Mouse (Mus musculus): ENCODE data around the gene Trim65. TPM values are rescaled to one million over a fixed set of nuclear protein-coding genes. Genes with fewer than 3 reads are reported as not detected.
"Not testable (repeated sequence)": the region's sequence is repeated elsewhere in the genome, so short reads cannot be mapped to it uniquely, and the experiment has no call there.

The Trim65 gene
- total RNA-seq, 2 experiments from 2014 or later: 4.3 to 4.8 TPM

DNA sequence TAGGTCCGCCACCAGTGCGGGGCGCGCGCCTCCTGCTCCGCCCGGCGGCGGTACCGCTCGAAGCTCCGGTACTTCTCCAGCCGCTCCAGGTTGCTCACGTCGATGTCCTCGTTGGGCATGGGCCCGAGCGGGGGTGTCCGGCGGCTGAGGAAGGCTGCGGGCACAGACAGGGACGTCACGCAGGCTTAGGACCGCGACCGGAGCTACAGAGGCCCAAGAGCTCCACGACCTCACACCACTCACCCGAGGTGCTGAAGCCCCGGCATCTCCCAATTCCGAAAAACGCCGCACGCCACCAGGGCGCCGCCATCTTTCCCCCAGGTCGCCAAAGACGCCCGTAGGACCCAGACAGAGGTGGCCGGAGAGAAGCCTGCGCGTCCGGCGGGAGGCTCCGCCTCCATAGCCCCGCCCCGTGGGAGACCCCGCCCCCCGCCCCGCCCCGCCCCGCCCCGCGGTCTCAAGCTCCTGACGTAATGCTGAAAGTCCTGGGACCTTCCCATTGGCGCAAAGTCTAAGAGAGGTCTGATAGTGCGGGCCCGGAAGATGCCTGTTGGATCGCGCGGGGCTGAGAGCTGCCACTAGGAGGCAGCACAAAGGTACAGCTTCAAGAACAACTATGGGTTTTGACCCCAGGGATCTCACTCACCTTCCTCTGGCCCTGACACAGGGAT, 7.7 kb upstream of the Trim65 start, which contains the start of gene Mrpl38:
TSS of gene Mrpl38 (minus strand) at position 401 of the 671 bp plus-strand sequence.
- DNase-seq: peak; percentile 91

DNA sequence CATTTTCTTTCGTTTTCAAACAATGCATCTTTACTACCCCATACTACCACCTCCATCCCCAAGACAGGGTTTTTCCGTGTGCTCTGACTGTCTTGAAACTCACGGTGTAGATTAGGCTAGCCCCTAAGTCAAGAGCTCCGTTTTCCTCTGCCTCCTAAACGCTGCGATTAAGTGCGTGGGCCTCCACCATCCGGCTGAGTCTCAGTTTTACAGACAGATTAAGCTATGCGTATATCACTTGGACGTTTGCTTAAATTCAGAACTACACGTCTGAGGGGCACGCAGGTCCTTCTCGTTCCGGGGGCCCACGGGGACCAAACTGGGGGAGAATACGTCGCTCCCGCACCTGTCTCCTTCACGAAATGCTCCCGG, 7.2 kb upstream of the Trim65 start:
- no peak for DNase-seq

- no peak for DNase-seq
Observed at GRCm38 (mm10) chr11:116134171-116134570, 3.2 kb upstream of the Trim65 start.

DNA sequence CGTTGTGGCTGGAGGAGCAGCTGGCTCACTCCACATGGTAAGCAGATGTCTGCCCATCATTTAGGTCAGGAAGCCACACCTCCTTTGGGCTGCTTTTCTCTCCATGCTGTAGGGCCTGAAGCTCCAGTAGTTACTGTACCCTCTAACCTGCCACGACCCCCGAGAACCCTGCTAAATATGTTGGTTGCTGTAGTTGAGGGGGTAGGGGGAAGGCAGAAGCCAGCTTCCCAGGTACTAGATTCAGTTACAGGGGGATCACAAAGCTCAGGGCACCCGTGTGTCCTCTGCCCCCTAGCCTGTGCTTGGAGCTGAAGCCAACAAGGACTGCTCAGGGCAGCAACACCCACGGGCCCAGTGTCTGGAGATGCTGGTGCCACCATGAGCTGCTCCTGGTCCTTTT, 2.6 kb upstream of the Trim65 start:
- DNase-seq: no peak

DNA sequence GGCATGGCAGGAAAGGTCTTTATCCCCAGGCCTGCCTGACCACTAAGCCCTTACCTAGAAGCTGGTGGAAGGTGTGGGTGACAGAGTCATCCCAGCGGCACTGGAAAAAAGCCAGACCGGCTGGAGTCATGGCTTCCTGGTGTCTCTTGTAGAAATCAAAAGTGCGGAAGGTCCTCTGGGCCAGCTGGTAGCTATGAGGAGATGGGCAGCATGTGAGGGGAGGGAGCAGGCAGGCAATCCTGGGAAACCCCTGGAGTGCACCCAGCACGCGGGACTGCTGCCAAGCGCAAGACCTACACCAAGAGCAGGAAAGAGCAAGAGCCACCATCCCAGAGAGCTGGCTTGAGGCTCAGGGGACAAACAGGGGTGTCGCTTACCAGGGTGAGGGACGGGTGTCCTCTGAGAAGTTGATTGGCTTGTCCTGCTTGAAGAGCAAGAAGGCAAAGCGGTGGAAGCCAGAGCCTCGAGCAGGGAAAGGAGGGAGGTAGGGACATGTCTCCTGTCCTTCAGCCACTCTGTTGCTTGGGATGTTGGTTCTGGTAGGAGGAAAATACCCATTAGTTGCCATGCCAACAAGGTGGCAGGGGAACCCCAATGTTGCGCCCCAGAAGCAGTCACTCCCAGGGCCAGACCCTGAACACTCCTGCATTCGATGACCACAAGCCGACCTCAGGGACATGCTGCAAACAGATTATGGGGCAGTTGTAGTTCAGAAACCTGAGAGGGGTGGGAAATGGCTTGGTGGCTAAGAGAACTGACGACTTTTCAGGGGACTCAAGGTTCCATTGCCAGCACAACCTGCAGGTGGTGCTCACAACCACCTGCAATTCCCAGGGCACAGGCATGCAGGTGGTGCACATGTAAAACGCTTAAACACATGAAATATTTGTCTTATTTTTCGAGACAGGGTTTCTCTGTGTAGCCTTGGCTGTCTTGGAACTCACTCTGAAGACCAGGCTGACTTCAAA, 1.7 kb upstream of the Trim65 start:
- DNase-seq: peak; percentile 48

- DNase-seq: no peak
Observed at GRCm38 (mm10) chr11:116131349-116132170, 632 bp upstream of the Trim65 start.

- DNase-seq: no peak
Observed at GRCm38 (mm10) chr11:116129993-116130487, 888 bp downstream of the Trim65 start.

DNA sequence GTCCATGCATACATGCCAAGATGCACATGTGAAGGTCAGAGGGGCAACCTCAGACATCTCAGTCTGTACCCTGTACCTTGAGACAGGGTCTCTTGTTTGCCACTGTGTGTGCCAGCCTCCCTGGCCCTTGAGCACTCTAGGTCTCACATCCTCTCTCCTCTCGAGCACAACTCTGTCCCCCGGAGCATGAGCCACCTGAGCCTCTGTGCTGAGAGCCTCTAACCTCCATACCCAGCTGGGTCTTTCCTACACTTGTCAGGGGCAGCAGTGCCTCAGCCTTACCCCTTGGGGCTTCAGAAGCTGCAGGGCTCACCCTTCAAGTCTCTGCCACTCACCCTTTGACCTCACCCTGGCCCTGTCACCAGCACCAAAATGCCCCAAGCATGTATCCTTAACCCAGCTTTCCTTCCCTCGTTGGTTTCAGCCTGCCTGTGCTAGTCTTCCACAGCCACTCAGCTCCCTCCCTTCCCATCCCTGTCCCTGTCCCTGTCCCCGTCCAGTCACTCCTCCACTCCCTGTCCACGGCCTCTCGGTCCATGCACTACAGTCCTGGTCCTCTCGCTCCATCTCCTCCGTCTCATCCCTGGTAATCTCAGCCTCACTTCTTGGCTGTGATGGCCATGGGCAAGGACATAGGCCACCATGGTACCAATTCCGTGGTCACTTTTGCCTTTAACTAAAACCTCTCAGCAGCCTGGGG, 1.7 kb downstream of the Trim65 start:
- no peak for DNase-seq

DNA sequence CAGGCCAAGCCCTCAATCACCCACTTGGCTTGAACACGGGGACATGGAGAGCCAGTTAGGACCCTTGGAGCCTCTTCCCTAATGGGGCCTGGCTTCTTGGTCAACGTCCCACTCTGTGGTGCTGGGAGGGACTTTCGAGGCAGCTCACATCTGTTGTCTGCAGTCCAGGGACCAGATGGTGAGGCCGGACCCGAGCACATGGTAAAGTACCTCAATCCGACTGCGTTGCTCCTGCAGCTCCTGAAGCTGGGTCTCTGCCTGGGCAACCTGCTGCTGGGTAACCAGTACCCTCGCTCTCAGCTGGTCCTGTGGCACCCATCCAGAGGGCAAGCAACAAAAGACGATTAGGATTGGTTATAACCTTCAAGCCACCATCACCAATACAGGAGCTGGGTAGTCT, 2.9 kb downstream of the Trim65 start:
- DNase-seq: peak; percentile 36

DNA sequence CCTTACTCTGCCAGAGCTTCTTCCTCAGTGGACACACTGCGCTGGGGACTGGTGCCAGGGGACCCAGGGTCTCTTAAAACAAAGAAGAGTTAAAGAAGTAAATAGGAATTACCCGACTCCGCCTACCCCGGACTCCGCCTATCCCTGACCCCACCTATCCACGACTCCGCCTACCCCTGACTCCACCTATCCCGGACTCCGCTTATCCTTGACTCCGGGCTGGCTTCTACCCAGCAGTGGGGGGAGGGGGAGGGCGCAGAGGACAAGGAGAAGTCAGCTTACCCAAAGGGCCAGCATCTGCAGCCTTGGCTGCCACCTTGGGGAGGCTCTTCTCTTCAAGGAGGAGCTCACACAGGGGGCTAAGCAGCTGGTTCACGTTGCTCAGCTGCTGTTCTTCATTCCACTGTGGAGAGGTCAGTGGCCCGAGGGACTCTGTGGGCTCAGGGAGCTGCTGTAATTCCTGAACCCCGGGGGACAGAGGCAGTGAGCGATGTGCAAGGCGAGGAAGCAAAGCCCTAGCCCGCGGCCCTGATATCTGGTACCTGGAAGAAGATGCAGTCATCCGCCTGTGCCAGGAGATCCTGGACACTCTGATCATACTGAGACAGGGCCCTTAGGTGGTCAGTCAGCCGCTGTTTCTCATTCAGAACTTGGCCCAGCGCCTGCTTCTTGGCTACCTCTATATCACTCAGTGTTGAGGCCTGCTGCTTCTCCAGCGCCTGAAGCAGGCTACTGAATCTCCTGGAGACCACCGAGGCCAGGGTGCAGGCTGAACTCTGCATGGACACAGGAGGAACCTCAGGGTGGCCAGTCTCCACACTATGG, 3.6 kb downstream of the Trim65 start, which contains the start of gene Trim47:
TSS of gene Trim47 (minus strand) at position 55 of the 825 bp plus-strand sequence.
- DNase-seq: peak; percentile 91

- no peak for DNase-seq
Observed at GRCm38 (mm10) chr11:116126261-116126660, 4.7 kb downstream of the Trim65 start.

- not testable (repeated sequence) for DNase-seq
Observed at GRCm38 (mm10) chr11:116121731-116122245, 9.1 kb downstream of the Trim65 start.

DNA sequence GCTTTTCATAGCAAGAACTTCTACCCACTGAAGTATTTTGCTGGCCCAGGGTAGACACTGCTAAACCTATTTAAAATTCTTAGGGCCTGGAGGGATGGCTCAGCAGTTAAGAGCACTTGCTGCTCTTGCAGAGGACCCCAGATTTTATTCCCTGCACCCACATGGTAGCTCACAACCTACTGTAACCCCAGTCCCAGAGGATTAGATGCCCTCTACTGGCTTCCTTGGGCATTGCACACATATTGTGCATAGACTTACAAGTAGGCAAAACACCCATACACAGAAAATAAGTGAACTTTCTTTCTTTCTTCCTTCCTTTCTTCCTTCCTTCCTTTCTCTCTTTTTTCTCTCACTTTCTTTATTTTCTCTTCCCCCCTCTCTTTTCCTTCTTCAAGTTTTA, 13.1 kb downstream of the Trim65 start:
- DNase-seq: no peak

DNA sequence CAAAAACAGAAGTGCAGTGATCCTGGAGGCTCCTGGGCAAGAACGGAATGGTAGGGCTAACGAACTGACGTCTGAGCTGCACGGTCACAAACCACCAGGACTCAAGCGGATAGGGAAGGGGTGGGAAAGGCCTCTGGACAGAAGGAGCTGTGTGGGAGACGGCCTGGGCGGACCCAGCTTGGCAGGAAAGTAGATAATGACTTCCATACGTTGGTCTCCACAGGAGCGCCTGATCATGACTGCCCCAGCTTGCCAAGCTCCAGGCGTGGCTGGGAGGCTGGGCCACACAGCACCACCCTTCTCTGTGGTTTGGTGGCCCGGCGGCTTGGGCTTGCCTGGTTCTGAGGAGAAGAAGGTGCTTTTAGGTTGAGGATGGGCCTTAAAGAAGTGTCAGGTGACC, 13.7 kb downstream of the Trim65 start:
- no peak for DNase-seq

DNA sequence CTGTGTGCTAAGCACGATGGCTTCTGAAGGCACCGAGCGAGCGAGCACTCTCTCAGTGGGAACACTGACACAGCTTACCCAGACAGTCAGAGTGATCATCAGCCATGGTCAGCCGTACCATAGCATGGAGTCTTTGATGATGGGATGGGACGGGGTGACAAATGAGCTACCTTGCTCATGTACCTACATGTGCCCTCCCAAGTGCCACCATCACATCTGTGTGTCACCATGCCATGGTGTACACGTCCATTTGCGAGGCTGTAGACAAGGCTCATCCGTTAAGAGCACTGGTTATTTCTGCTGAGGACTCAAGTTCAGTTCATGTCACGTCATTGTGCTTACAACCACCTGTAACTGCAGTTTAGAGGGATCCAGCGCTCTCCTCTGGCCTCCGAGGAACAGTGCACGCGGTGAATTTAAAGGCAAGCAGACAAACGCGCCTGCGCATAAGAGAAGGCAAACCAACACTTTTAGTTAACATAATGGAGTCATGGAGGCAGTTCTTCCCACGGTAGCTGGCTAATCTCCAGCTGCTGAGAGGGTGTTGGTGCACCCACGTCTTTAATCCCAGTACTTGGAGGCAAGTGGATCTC, 19.2 kb downstream of the Trim65 start:
- DNase-seq: no peak

DNA sequence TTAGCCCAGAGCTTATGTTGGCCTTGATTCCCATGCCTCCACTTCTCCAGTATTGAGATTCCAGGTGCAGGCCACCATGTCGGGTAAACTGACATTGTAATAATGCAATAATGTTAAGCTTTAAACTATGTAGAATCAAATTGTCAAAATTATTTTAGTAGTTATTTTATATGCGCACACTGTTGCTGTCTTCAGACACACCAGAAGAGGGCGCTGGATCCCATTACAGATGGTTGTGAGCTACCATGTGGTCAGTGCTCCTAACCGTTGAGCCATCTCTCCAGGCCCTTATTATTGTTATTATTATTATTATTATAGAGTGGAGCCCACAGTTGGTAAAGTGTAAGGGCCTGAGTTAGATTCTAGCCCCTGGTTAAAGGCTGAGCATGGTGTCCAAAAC, 19.9 kb downstream of the Trim65 start:
- no peak for DNase-seq

GRCm38 (mm10) chr11:116110540-116110939, 20.4 kb downstream of the Trim65 start:
- DNase-seq: no peak

DNA sequence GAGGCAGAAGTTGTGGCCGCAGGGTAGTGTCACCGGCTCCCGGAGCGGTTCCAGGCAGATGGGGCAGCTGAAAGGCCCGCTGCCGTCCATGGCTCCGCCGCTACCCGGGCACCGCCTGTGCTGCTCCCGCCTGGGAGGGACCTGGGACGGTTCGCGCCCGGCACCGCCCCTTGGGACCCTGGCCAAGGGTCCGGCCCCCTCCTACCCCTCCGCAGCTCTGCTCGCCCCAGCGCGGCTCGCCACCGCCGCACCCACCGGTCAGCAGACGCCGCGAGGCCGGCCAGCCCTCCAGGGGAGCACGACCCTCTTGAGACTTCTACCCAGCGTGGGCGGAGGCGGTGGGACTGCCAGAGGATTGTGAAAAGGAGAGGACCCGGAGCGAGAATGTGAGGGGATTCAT, 20.8 kb downstream of the Trim65 start:
- peak; percentile 93 for DNase-seq

- peak; percentile 50 for DNase-seq
Observed at GRCm38 (mm10) chr11:116109441-116110081, 21.4 kb downstream of the Trim65 start.

All from heart, postnatal 4 days (tissue).